In genomic region chr3:97308440-97308839, GRCm38 (mm10) we compare ENCODE assay signal across 17 mouse cellular contexts. TPM values are rescaled to one million over a fixed set of nuclear protein-coding genes. Genes with fewer than 3 reads are reported as not detected.
DNase-seq lines count a peak whose midpoint lies in the region; ATAC-seq lines count a peak whose summit lies in the region.
"Had no signal": no experiment of that assay in that cellular context is flagged by ENCODE, and none has a peak within 500 bp of the region (broad histone marks: within the 10 kb centered on the region; RNA-seq: fewer than 3 reads in every experiment).

No protein-coding gene starts in this region.

- no peaks in the 10 kb centered on the region for H3K9me3 ChIP-seq in hindbrain, embryonic 15.5 days
- H3K9me3 ChIP-seq in hindbrain, embryonic 13.5 days = no peaks in the 10 kb centered on the region; the same call in 1 of the 2 replicates
- no peaks in the 10 kb centered on the region for H3K9me3 ChIP-seq in forebrain, embryonic 14.5 days (replicated peaks; ENCODE audit: control insufficient read depth, low read length)
- H3K9me3 ChIP-seq in hindbrain, embryonic 16.5 days (ENCODE audit: control insufficient read depth, low read length) = no peaks in the 10 kb centered on the region
- H3K9me3 ChIP-seq in stomach, embryonic 16.5 days (replicated peaks; ENCODE audit: control insufficient read depth, low read length) = no peaks in the 10 kb centered on the region; the same call in none of the 2 replicates
- H3K9me3 ChIP-seq: heart, embryonic 10.5 days had no signal

- H3K27me3 ChIP-seq in hindbrain, embryonic 15.5 days = no peaks in the 10 kb centered on the region
- peaks cover 4% of the 10 kb centered on the region; the same call in 1 of the 2 replicates for H3K27me3 ChIP-seq in hindbrain, embryonic 13.5 days
- H3K27me3 ChIP-seq in forebrain, embryonic 14.5 days (replicated peaks; ENCODE audit: control insufficient read depth, insufficient read depth, low read length) = no peaks in the 10 kb centered on the region
- H3K27me3 ChIP-seq in hindbrain, embryonic 16.5 days (replicated peaks; ENCODE audit: control insufficient read depth, insufficient read depth, low read length) = no peaks in the 10 kb centered on the region
- no peaks in the 10 kb centered on the region for H3K27me3 ChIP-seq in stomach, embryonic 16.5 days (ENCODE audit: control insufficient read depth, insufficient read depth, low read length)

- H3K4me2 ChIP-seq in hindbrain, embryonic 15.5 days = no peak overlapping the region
- no peak overlapping the region for H3K4me2 ChIP-seq in hindbrain, embryonic 13.5 days
- H3K4me2 ChIP-seq in forebrain, embryonic 14.5 days (ENCODE audit: low read length) = no peak overlapping the region
- no peak overlapping the region for H3K4me2 ChIP-seq in hindbrain, embryonic 16.5 days (ENCODE audit: low read length)
- H3K4me2 ChIP-seq in stomach, embryonic 16.5 days (ENCODE audit: low read depth, low read length) = no peak overlapping the region

- peak overlapping the region; percentile 32 for H3K27ac ChIP-seq in hindbrain, embryonic 15.5 days (replicated peaks)
- no peak overlapping the region for H3K27ac ChIP-seq in hindbrain, embryonic 13.5 days
- H3K27ac ChIP-seq in forebrain, embryonic 14.5 days (ENCODE audit: low read depth, low read length) = peak overlapping the region; percentile 81
- H3K27ac ChIP-seq in hindbrain, embryonic 16.5 days (ENCODE audit: low read depth, low read length) = no peak overlapping the region
- H3K27ac ChIP-seq in stomach, embryonic 16.5 days (ENCODE audit: low read length) = no peak overlapping the region

- ATAC-seq in hindbrain, embryonic 15.5 days (ENCODE audit: low FRiP score, low read depth) = peak; percentile 28; the same call in 1 of the 2 replicates
- ATAC-seq in hindbrain, embryonic 13.5 days (ENCODE audit: low FRiP score) = no peak
- ATAC-seq in forebrain, embryonic 14.5 days = peak; percentile 78
- 0 out of 2 replicates have a peak, but pooled peaks have one; percentile 22 for ATAC-seq in hindbrain, embryonic 16.5 days
- no peak for ATAC-seq in stomach, embryonic 16.5 days (ENCODE audit: insufficient read depth, low FRiP score)
- ATAC-seq: lung, postnatal 0 days had no signal

- H3K36me3 ChIP-seq in hindbrain, embryonic 15.5 days = no peaks in the 10 kb centered on the region
- no peaks in the 10 kb centered on the region for H3K36me3 ChIP-seq in hindbrain, embryonic 13.5 days
- H3K36me3 ChIP-seq in forebrain, embryonic 14.5 days (ENCODE audit: control insufficient read depth, insufficient read depth, low read length) = no peaks in the 10 kb centered on the region
- no peaks in the 10 kb centered on the region for H3K36me3 ChIP-seq in hindbrain, embryonic 16.5 days (ENCODE audit: control insufficient read depth, insufficient read depth, low read length)
- H3K36me3 ChIP-seq in stomach, embryonic 16.5 days (ENCODE audit: control insufficient read depth, insufficient read depth, low read length) = no peaks in the 10 kb centered on the region
- H3K36me3 ChIP-seq: heart, embryonic 10.5 days had no signal

- DNase-seq in forebrain, embryonic 14.5 days (ENCODE audit: low spot score) = peak; percentile 94
- DNase-seq in cerebellum, adult 11 months = no peak
- DNase-seq in right cerebral cortex, adult 2 months (ENCODE audit: low spot score in 2 of 2) = no peak
- DNase-seq: adrenal gland, adult 8-10 months; cerebellum, adult 11-12 months; cerebellum, postnatal 25 days; embryo, embryonic 11 days; kidney, adult 18-20 months; kidney, postnatal 25 days; right cerebral cortex, postnatal 14 days; spleen, adult 18-20 months had no signal

- peaks cover 34% of the 10 kb centered on the region for H3K4me1 ChIP-seq in hindbrain, embryonic 15.5 days (replicated peaks)
- H3K4me1 ChIP-seq in hindbrain, embryonic 13.5 days (replicated peaks) = peaks cover 39% of the 10 kb centered on the region
- peaks cover 30% of the 10 kb centered on the region for H3K4me1 ChIP-seq in forebrain, embryonic 14.5 days (ENCODE audit: control insufficient read depth, insufficient read depth, low read length)
- peaks cover 15% of the 10 kb centered on the region for H3K4me1 ChIP-seq in hindbrain, embryonic 16.5 days (ENCODE audit: control insufficient read depth, insufficient read depth, low read depth, low read length)
- no peaks in the 10 kb centered on the region for H3K4me1 ChIP-seq in stomach, embryonic 16.5 days (ENCODE audit: control insufficient read depth, insufficient read depth, low read length)

- WGBS in hindbrain, embryonic 15.5 days = 24% methylated on average over 2 of the region's 2 CpGs
- WGBS in hindbrain, embryonic 13.5 days = 26% methylated on average over 2 of the region's 2 CpGs
- whole genome bisulfite sequencing in forebrain, embryonic 14.5 days = 17% methylated on average over 2 of the region's 2 CpGs
- 20% methylated on average over 2 of the region's 2 CpGs for WGBS in hindbrain, embryonic 16.5 days
- WGBS in stomach, embryonic 16.5 days = 80% methylated on average over 2 of the region's 2 CpGs

- no peak overlapping the region for H3K4me3 ChIP-seq in hindbrain, embryonic 15.5 days
- no peak overlapping the region for H3K4me3 ChIP-seq in hindbrain, embryonic 13.5 days
- H3K4me3 ChIP-seq in forebrain, embryonic 14.5 days (ENCODE audit: low read depth, low read length) = no peak overlapping the region
- H3K4me3 ChIP-seq in hindbrain, embryonic 16.5 days (ENCODE audit: low read length) = no peak overlapping the region
- H3K4me3 ChIP-seq in stomach, embryonic 16.5 days (replicated peaks; ENCODE audit: low read length) = no peak overlapping the region
- H3K4me3 ChIP-seq: heart, embryonic 10.5 days had no signal

- no peak overlapping the region for H3K9ac ChIP-seq in hindbrain, embryonic 15.5 days
- H3K9ac ChIP-seq in hindbrain, embryonic 13.5 days = no peak overlapping the region
- H3K9ac ChIP-seq in forebrain, embryonic 14.5 days (ENCODE audit: low read length) = no peak overlapping the region
- no peak overlapping the region for H3K9ac ChIP-seq in hindbrain, embryonic 16.5 days (ENCODE audit: low read depth, low read length)
- H3K9ac ChIP-seq in stomach, embryonic 16.5 days (ENCODE audit: low read length) = 0 out of 2 replicates have a peak overlapping the region, but pooled peaks have one; percentile 38

RNA-seq across cellular contexts. Expression of gene Bcl9, which starts 10.7 kb away (rescaled TPM):
- polyA plus RNA-seq in hindbrain, embryonic 15.5 days (2015; fragmentation: Nextera tagmentation; extraction: Ambion mirVana) = 72.6 and 82.7 TPM in 2 replicates
- 86.4 and 89.0 TPM in 2 replicates for polyA plus RNA-seq in hindbrain, embryonic 13.5 days (2015; fragmentation: Nextera tagmentation; extraction: Ambion mirVana)
- 54.6 and 69.5 TPM in 2 replicates for polyA plus RNA-seq in forebrain, embryonic 14.5 days (2014; fragmentation: Nextera tagmentation; extraction: Ambion mirVana)
- 57.4 and 68.0 TPM in 2 replicates for polyA plus RNA-seq in hindbrain, embryonic 16.5 days (2015; fragmentation: Nextera tagmentation; extraction: Ambion mirVana)
- 41.9 and 43.2 TPM in 2 replicates for polyA plus RNA-seq in stomach, embryonic 16.5 days (2015; fragmentation: Nextera tagmentation; extraction: Ambion mirVana)

Comparison
In these comparisons a context has a peak if more than half of its experiments do, and no peak if none do; other contexts are left out.
1. ATAC-seq: peak in hindbrain, embryonic 15.5 days (single experiment), forebrain, embryonic 14.5 days (single experiment) and hindbrain, embryonic 16.5 days (single experiment); none in hindbrain, embryonic 13.5 days (single experiment) and stomach, embryonic 16.5 days (single experiment).
2. H3K27ac ChIP-seq: peak in hindbrain, embryonic 15.5 days (single experiment) and forebrain, embryonic 14.5 days (single experiment); none in hindbrain, embryonic 13.5 days (single experiment), hindbrain, embryonic 16.5 days (single experiment) and stomach, embryonic 16.5 days (single experiment).